Comparison of ENCODE assay signal across 17 mouse cellular contexts in genomic region chr15:77186096-77186495, GRCm38 (mm10).
A peak's percentile ranks its signal among the peaks of the same experiment; 100 is the strongest.
DNase-seq lines count a peak whose midpoint lies in the region; ATAC-seq and TF ChIP-seq lines count a peak whose summit lies in the region.
"Had no signal": no experiment of that assay in that cellular context is flagged by ENCODE, and none has a peak within 500 bp of the region (broad histone marks: within the 10 kb centered on the region; RNA-seq: fewer than 3 reads in every experiment).

No protein-coding gene starts in this region.

- TF ChIP-seq CTCF in heart, postnatal 0 days (IDR thresholded peaks at IDR 0.05; ENCODE audit: low read depth), result peak; percentile 29; the same call in 1 of the 2 replicates
- 0 out of 2 replicates have a peak, but pooled peaks have one; percentile 2 for TF ChIP-seq CTCF in lung, adult 2 months (IDR thresholded peaks at IDR 0.05; ENCODE audit: insufficient read depth, low read length)

- H3K9ac ChIP-seq in heart, postnatal 0 days (replicated peaks; ENCODE audit: low read depth, low read length), result no peak overlapping the region
- H3K9ac ChIP-seq: heart, embryonic 12.5 days; limb, embryonic 12.5 days; liver, embryonic 15.5 days had no signal

- ATAC-seq in heart, postnatal 0 days (ENCODE audit: insufficient read depth, low read depth), result no peak
- ATAC-seq: hindbrain, embryonic 16.5 days had no signal

- H3K27ac ChIP-seq in heart, postnatal 0 days (ENCODE audit: low read depth), result peak overlapping the region; percentile 61
- peak overlapping the region; percentile 81 for H3K27ac ChIP-seq in brown adipose tissue, adult 24 weeks (replicated peaks; ENCODE audit: low read depth, low read length)
- H3K27ac ChIP-seq: embryonic facial prominence, embryonic 10.5 days; left cerebral cortex, adult 2 months; limb, embryonic 12.5 days; liver, embryonic 15.5 days had no signal

- no peak for DNase-seq in heart, postnatal 0 days (ENCODE audit: low spot score)
- DNase-seq in heart, postnatal 25 days (ENCODE audit: low spot score), result no peak
- no peak for DNase-seq in lung, adult 2 months
- DNase-seq in lung, adult 18-20 months, result no peak
- peak; percentile 46 for DNase-seq in ES-CJ7 (ENCODE audit: low read depth, low spot score)
- DNase-seq in retina, embryonic 14.5 days (ENCODE audit: low spot score), result no peak
- DNase-seq: cerebellum, adult 2 months; gastrocnemius, postnatal 25 days; layer of hippocampus, adult 9-11 months had no signal

- no peak for TF ChIP-seq POLR2A in lung, adult 2 months (IDR thresholded peaks at IDR 0.05; ENCODE audit: borderline replicate concordance, extremely low read depth, low read depth, low read length)

- no peaks in the 10 kb centered on the region for H3K27me3 ChIP-seq in heart, postnatal 0 days (ENCODE audit: control insufficient read depth, insufficient read depth, low read length)
- H3K27me3 ChIP-seq: heart, embryonic 12.5 days; limb, embryonic 12.5 days; liver, embryonic 15.5 days had no signal

- 97% methylated on average over 1 of the region's 1 CpGs for WGBS in heart, postnatal 0 days
- WGBS in lung, adult 2 months, result 96% methylated on average over 1 of the region's 1 CpGs

- TF ChIP-seq EP300 in heart, postnatal 0 days (IDR thresholded peaks at IDR 0.05; ENCODE audit: low read depth), result no peak

- H3K4me1 ChIP-seq in heart, postnatal 0 days (ENCODE audit: control insufficient read depth, insufficient read depth), result peaks cover 35% of the 10 kb centered on the region
- H3K4me1 ChIP-seq in lung, adult 2 months (ENCODE audit: control insufficient read depth, insufficient read depth, low read length), result peaks cover 3% of the 10 kb centered on the region; the same call in 1 of the 2 replicates
- H3K4me1 ChIP-seq in brown adipose tissue, adult 24 weeks (ENCODE audit: control insufficient read depth, insufficient read depth, insufficient read length, low read length), result peaks cover 15% of the 10 kb centered on the region
- H3K4me1 ChIP-seq: liver, embryonic 15.5 days had no signal

- no peak overlapping the region for H3K4me3 ChIP-seq in heart, postnatal 0 days (ENCODE audit: low read depth, low read length)
- no peak overlapping the region for H3K4me3 ChIP-seq in lung, adult 2 months (replicated peaks; ENCODE audit: extremely low read depth, low read depth, low read length)
- H3K4me3 ChIP-seq in brown adipose tissue, adult 24 weeks (ENCODE audit: insufficient read depth, low read depth, low read length), result no peak overlapping the region
- H3K4me3 ChIP-seq: embryonic facial prominence, embryonic 10.5 days; heart, embryonic 12.5 days; left cerebral cortex, adult 2 months; limb, embryonic 12.5 days; liver, embryonic 15.5 days had no signal

- H3K9me3 ChIP-seq in heart, postnatal 0 days (replicated peaks; ENCODE audit: control insufficient read depth, low read length), result no peaks in the 10 kb centered on the region
- H3K9me3 ChIP-seq: G1E; limb, embryonic 12.5 days; liver, embryonic 15.5 days had no signal

- no peak overlapping the region for H3K4me2 ChIP-seq in heart, postnatal 0 days (ENCODE audit: low read depth, low read length)
- H3K4me2 ChIP-seq: heart, embryonic 12.5 days; limb, embryonic 12.5 days; liver, embryonic 15.5 days had no signal

- intact Hi-C loops in heart, postnatal 25 days (cut with DNase I), result no loop called here

- H3K36me3 ChIP-seq in heart, postnatal 0 days (replicated peaks; ENCODE audit: control insufficient read depth, insufficient read depth, low read length), result no peaks in the 10 kb centered on the region
- H3K36me3 ChIP-seq: G1E; liver, embryonic 15.5 days had no signal
